Mouse (Mus musculus) adrenal gland, postnatal 4 days (tissue): ENCODE measurements around the gene Stat1. TPM values are rescaled to one million over a fixed set of nuclear protein-coding genes. Genes with fewer than 3 reads are reported as not detected.

Experiments
- DNase-seq, 2 experiments: peaks; one replicate each; pipeline ENCODE4 v3.0.0; 2021 to 2022; ENCODE audit warnings: low spot score in 2 of 2, mixed read lengths in 2 of 2
- total RNA-seq, 2 experiments: library from RNA; stranded (reverse); gene quantifications; 2 replicates each; pipeline ENCODE4 v1.2.3; 2021

The Stat1 gene
- total RNA-seq, 2 experiments from 2014 or later: 47.3 to 61.6 TPM

- DNase-seq: no peak
Observed at GRCm38 (mm10) chr1:52129794-52130193, 10.6 kb downstream of the Stat1 start.

GRCm38 (mm10) chr1:52131787-52132377 lies 12.6 kb downstream of the Stat1 start:
- DNase-seq: no peak

- no peak for DNase-seq
Observed at GRCm38 (mm10) chr1:52133254-52133653, 14.0 kb downstream of the Stat1 start.

- no peak for DNase-seq
Observed at GRCm38 (mm10) chr1:52137292-52137691, 18.1 kb downstream of the Stat1 start.

GRCm38 (mm10) chr1:52140534-52140933 lies 21.3 kb downstream of the Stat1 start:
- DNase-seq: no peak

GRCm38 (mm10) chr1:52141482-52141881 lies 22.2 kb downstream of the Stat1 start:
- no peak for DNase-seq

- DNase-seq: no peak
Observed at GRCm38 (mm10) chr1:52142117-52142516, 22.9 kb downstream of the Stat1 start.

- DNase-seq: no peak
Observed at GRCm38 (mm10) chr1:52143191-52143590, 24.0 kb downstream of the Stat1 start.

- no peak for DNase-seq
Observed at GRCm38 (mm10) chr1:52143596-52144156, 24.4 kb downstream of the Stat1 start.

GRCm38 (mm10) chr1:52144907-52145306 lies 25.7 kb downstream of the Stat1 start:
- no peak for DNase-seq

GRCm38 (mm10) chr1:52146214-52146970 lies 27.2 kb downstream of the Stat1 start:
- no peak for DNase-seq

GRCm38 (mm10) chr1:52147431-52147830 lies 28.2 kb downstream of the Stat1 start:
- no peak for DNase-seq

- no peak for DNase-seq
Observed at GRCm38 (mm10) chr1:52148178-52148577, 28.9 kb downstream of the Stat1 start.

GRCm38 (mm10) chr1:52148696-52149095 lies 29.5 kb downstream of the Stat1 start:
- no peak for DNase-seq

- DNase-seq: no peak
Observed at GRCm38 (mm10) chr1:52149934-52150346, 30.7 kb downstream of the Stat1 start.

- DNase-seq: no peak
Observed at GRCm38 (mm10) chr1:52150676-52151075, 31.4 kb downstream of the Stat1 start.

- no peak for DNase-seq
Observed at GRCm38 (mm10) chr1:52151166-52151565, 31.9 kb downstream of the Stat1 start.

GRCm38 (mm10) chr1:52152369-52152768 lies 33.1 kb downstream of the Stat1 start:
- DNase-seq: no peak

GRCm38 (mm10) chr1:52152936-52153335 lies 33.7 kb downstream of the Stat1 start:
- no peak for DNase-seq

GRCm38 (mm10) chr1:52154890-52155289 lies 35.6 kb downstream of the Stat1 start:
- DNase-seq: no peak

- no peak for DNase-seq
Observed at GRCm38 (mm10) chr1:52156351-52156750, 37.1 kb downstream of the Stat1 start.

- DNase-seq: no peak
Observed at GRCm38 (mm10) chr1:52158040-52158439, 38.8 kb downstream of the Stat1 start.
